Mouse (Mus musculus): ENCODE data around the gene Itgb6. TPM values are rescaled to one million over a fixed set of nuclear protein-coding genes. Genes with fewer than 3 reads are reported as not detected.

Itgb6 gene
- polyA plus RNA-seq, 1 experiment: not detected

DNA sequence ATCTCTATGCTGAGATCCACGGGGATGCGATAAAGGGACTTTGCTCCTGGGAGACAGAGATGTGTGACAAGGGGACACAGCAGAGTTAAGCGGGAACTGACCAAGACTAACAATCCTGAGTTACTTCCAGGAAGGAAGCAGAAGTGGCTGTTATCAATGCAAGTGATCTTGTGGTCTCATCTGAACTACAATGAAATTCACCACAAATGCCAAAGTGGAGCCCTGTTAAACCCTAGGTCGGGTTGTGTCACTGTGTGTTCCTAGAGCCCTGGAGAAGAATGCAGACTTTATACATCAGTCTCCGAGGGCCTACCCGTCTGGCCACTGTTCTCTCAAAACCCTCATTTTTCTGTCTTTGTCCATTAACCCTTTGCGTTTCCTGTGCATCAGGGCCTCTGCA, 8.0 kb downstream of the Itgb6 start:
- WGBS: 53% methylated on average over 7 of the region's 7 CpGs
- DNase-seq (ENCODE audit: low read depth in 1 of 2, low spot score in 2 of 2): no peak

DNA sequence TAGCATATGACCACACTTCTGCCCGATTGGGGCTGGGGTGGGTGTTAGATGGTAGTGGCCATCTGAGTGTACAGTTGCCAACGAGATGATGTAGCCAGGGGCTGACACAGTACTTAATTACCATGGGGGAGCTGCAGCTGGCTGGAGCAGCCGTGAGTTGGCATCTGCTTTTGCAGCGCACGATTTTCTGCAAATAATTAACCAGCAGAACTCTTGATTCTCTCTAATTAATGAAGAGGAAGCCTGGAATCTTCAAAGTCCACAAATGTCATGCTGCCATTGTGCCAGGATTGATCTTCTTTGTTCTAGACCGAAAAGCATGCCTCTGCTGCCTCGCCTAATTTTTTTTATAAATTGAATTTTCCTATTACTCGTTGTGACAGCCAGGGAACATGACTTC, 8.6 kb downstream of the Itgb6 start:
- Histone ChIP-seq H3K4me1 (ENCODE audit: control insufficient read depth, insufficient read depth, insufficient read length) (no peaks in the 10 kb centered on the region; the same call in 1 of the 2 replicates), H3K27ac (ENCODE audit: insufficient read depth, low read length) (no peak overlapping the region), H3K36me3 (ENCODE audit: control insufficient read depth, insufficient read depth, low read length) (no peaks in the 10 kb centered on the region), H3K27me3 (ENCODE audit: control insufficient read depth, insufficient read depth, low read length) (no peaks in the 10 kb centered on the region), H3K4me3 (ENCODE audit: extremely low read depth, insufficient read depth, insufficient read length) (no peak overlapping the region)
- no peak for DNase-seq (ENCODE audit: low read depth in 1 of 2, low spot score in 2 of 2)
- no peak for TF ChIP-seq POLR2A (IDR thresholded peaks at IDR 0.05; ENCODE audit: low read depth, low read length)
- TF ChIP-seq CTCF (IDR thresholded peaks at IDR 0.05; ENCODE audit: extremely low read depth, insufficient read depth, insufficient read length, insufficient replicate concordance): no peak
- WGBS: 78% methylated on average over 8 of the region's 8 CpGs

More for the DNA sequence above, 8.0 kb downstream of the Itgb6 start:
- Histone ChIP-seq H3K36me3 (ENCODE audit: control insufficient read depth, insufficient read depth, low read length) (no peaks in the 10 kb centered on the region), H3K27ac (ENCODE audit: insufficient read depth, low read length) (no peak overlapping the region), H3K4me1 (ENCODE audit: control insufficient read depth, insufficient read depth, insufficient read length) (no peaks in the 10 kb centered on the region; the same call in 1 of the 2 replicates), H3K4me3 (ENCODE audit: extremely low read depth, insufficient read depth, insufficient read length) (no peak overlapping the region), H3K27me3 (ENCODE audit: control insufficient read depth, insufficient read depth, low read length) (no peaks in the 10 kb centered on the region)
- TF ChIP-seq POLR2A (IDR thresholded peaks at IDR 0.05; ENCODE audit: low read depth, low read length) (no peak), CTCF (IDR thresholded peaks at IDR 0.05; ENCODE audit: extremely low read depth, insufficient read depth, insufficient read length, insufficient replicate concordance) (no peak)

GRCm38 (mm10) chr2:60712891-60713290, 9.6 kb downstream of the Itgb6 start:
- Histone ChIP-seq H3K27me3 (ENCODE audit: control insufficient read depth, insufficient read depth, low read length) (no peaks in the 10 kb centered on the region), H3K27ac (ENCODE audit: insufficient read depth, low read length) (no peak overlapping the region), H3K4me1 (ENCODE audit: control insufficient read depth, insufficient read depth, insufficient read length) (no peaks in the 10 kb centered on the region; the same call in 1 of the 2 replicates), H3K36me3 (ENCODE audit: control insufficient read depth, insufficient read depth, low read length) (no peaks in the 10 kb centered on the region), H3K4me3 (ENCODE audit: extremely low read depth, insufficient read depth, insufficient read length) (no peak overlapping the region)
- WGBS: 76% methylated on average over 5 of the region's 5 CpGs
- no peak for DNase-seq (ENCODE audit: low read depth in 1 of 2, low spot score in 2 of 2)
- TF ChIP-seq POLR2A (IDR thresholded peaks at IDR 0.05; ENCODE audit: low read depth, low read length): no peak
- no peak for TF ChIP-seq CTCF (IDR thresholded peaks at IDR 0.05; ENCODE audit: extremely low read depth, insufficient read depth, insufficient read length, insufficient replicate concordance)

- no peak overlapping the region for H3K4me3 ChIP-seq (ENCODE audit: extremely low read depth, insufficient read depth, insufficient read length)
- H3K4me1 ChIP-seq (ENCODE audit: control insufficient read depth, insufficient read depth, insufficient read length): no peaks in the 10 kb centered on the region; the same call in 1 of the 2 replicates
- WGBS: 86% methylated on average over 6 of the region's 6 CpGs
- H3K27ac ChIP-seq (ENCODE audit: insufficient read depth, low read length): no peak overlapping the region
- no peaks in the 10 kb centered on the region for H3K27me3 ChIP-seq (ENCODE audit: control insufficient read depth, insufficient read depth, low read length)
- TF ChIP-seq POLR2A (IDR thresholded peaks at IDR 0.05; ENCODE audit: low read depth, low read length): no peak
- TF ChIP-seq CTCF (IDR thresholded peaks at IDR 0.05; ENCODE audit: extremely low read depth, insufficient read depth, insufficient read length, insufficient replicate concordance): no peak
- DNase-seq (ENCODE audit: low read depth in 1 of 2, low spot score in 2 of 2): no peak
- H3K36me3 ChIP-seq (ENCODE audit: control insufficient read depth, insufficient read depth, low read length): no peaks in the 10 kb centered on the region
Measured at GRCm38 (mm10) chr2:60712483-60712882, 10.0 kb downstream of the Itgb6 start.

DNA sequence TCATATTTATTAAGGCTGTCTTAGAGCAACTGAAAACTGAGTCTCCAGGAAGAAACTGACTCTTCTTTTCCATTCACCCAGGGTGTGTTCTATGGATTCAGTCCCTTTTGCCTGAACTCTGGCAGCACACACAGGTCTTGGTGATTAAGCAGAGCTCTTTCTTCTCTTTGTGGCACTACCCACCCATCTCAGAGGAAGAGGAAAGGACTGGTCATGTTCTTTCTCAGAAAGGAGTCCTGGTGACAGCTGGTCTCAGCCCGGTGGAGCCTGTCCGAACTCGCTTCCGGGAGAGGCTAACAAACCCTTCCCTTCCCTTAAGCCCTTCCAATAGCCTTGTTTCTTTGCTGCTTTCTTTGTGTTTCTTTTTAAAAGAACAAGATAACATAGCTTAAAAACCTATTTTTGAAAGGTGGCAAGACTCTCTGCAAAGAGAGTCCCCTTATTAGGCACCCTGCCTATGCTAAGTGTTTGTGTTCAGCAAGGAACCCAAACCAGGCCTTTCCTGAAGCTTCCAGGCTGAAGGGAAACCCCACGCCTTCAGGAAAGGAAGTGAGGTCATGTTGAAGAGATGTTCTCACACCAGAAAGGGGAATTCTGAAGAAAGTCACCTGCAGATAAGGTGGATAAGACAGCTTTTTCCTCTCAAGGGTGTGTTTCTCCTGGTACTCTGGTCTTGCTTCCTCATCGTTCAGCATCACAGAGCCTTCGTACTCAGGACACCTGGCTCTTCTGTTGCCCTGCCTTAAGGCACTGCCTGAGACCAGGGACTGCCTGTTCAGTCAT, 11.2 kb downstream of the Itgb6 start:
- H3K27ac ChIP-seq (ENCODE audit: insufficient read depth, low read length): no peak overlapping the region

GRCm38 (mm10) chr2:60710317-60710716, 12.1 kb downstream of the Itgb6 start:
- no peaks in the 10 kb centered on the region for H3K36me3 ChIP-seq (ENCODE audit: control insufficient read depth, insufficient read depth, low read length)
- no peaks in the 10 kb centered on the region for H3K27me3 ChIP-seq (ENCODE audit: control insufficient read depth, insufficient read depth, low read length)
- H3K27ac ChIP-seq (ENCODE audit: insufficient read depth, low read length): no peak overlapping the region
- WGBS: 87% methylated on average over 4 of the region's 4 CpGs
- TF ChIP-seq POLR2A (IDR thresholded peaks at IDR 0.05; ENCODE audit: low read depth, low read length): no peak
- TF ChIP-seq CTCF (IDR thresholded peaks at IDR 0.05; ENCODE audit: extremely low read depth, insufficient read depth, insufficient read length, insufficient replicate concordance): no peak
- H3K4me1 ChIP-seq (ENCODE audit: control insufficient read depth, insufficient read depth, insufficient read length): no peaks in the 10 kb centered on the region
- H3K4me3 ChIP-seq (ENCODE audit: extremely low read depth, insufficient read depth, insufficient read length): no peak overlapping the region
- DNase-seq (ENCODE audit: low read depth in 1 of 2, low spot score in 2 of 2): no peak

More for the DNA sequence above, 11.2 kb downstream of the Itgb6 start:
- Histone ChIP-seq H3K27me3 (ENCODE audit: control insufficient read depth, insufficient read depth, low read length) (no peaks in the 10 kb centered on the region), H3K4me3 (ENCODE audit: extremely low read depth, insufficient read depth, insufficient read length) (no peak overlapping the region), H3K36me3 (ENCODE audit: control insufficient read depth, insufficient read depth, low read length) (no peaks in the 10 kb centered on the region), H3K4me1 (ENCODE audit: control insufficient read depth, insufficient read depth, insufficient read length) (no peaks in the 10 kb centered on the region)
- no peak for TF ChIP-seq POLR2A (IDR thresholded peaks at IDR 0.05; ENCODE audit: low read depth, low read length)
- no peak for TF ChIP-seq CTCF (IDR thresholded peaks at IDR 0.05; ENCODE audit: extremely low read depth, insufficient read depth, insufficient read length, insufficient replicate concordance)
- 82% methylated on average over 7 of the region's 7 CpGs for WGBS
- DNase-seq (ENCODE audit: low read depth in 1 of 2, low spot score in 2 of 2): no peak

DNA sequence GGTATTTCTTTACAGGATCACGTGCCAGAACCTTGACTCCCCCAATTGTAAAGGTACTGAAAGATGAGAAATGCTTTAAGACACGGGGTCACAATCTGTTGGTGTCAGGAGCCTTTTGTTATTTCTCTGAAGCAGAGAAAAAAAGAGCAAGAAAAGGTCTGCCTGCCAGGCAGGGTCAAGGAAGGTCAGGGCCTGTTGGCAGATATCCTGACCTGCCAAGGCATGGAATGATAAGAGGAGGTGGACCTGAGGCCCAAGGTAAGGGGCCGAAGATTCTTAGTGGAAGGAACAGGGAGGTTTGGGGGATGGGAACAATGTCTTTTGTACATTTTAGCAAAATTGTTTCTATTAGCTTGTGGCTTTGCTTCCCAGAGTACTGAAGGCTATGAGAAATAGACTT, 13.8 kb downstream of the Itgb6 start:
- H3K27ac ChIP-seq (ENCODE audit: insufficient read depth, low read length): no peak overlapping the region
- WGBS: 67% methylated on average over 3 of the region's 3 CpGs
- no peak overlapping the region for H3K4me3 ChIP-seq (ENCODE audit: extremely low read depth, insufficient read depth, insufficient read length)
- H3K36me3 ChIP-seq (ENCODE audit: control insufficient read depth, insufficient read depth, low read length): no peaks in the 10 kb centered on the region
- no peaks in the 10 kb centered on the region for H3K4me1 ChIP-seq (ENCODE audit: control insufficient read depth, insufficient read depth, insufficient read length)
- TF ChIP-seq CTCF (IDR thresholded peaks at IDR 0.05; ENCODE audit: extremely low read depth, insufficient read depth, insufficient read length, insufficient replicate concordance): no peak
- no peak for TF ChIP-seq POLR2A (IDR thresholded peaks at IDR 0.05; ENCODE audit: low read depth, low read length)
- no peak for DNase-seq (ENCODE audit: low read depth in 1 of 2, low spot score in 2 of 2)
- H3K27me3 ChIP-seq (ENCODE audit: control insufficient read depth, insufficient read depth, low read length): no peaks in the 10 kb centered on the region

All from spleen, adult 2 months (tissue).